Mouse (Mus musculus): Measurements from ENCODE around the gene Nr2e3. TPM values are rescaled to one million over a fixed set of nuclear protein-coding genes. Genes with fewer than 3 reads are reported as not detected.

The Nr2e3 gene
- polyA plus RNA-seq (2017; shearing (Covaris generic)): not detected

DNA sequence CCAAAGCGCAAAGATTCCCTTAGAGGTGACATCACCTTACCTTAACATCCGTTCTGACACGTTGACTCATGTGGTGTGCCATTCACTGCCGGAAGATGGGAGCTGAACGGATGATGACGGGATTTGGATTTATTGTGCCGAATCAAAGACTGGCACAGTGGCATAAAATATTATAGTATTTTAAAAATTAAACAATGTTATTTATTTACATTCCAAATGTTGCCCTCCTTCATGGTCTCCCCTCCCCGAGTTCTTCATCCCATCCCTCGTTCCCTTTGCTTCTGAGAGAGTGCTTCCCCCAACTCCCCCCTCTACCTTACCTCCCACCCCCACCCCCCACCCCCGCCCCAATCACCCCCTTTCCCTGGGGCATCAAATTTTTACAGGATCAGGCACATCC, at the start of gene Nr2e3:
TSS of gene Nr2e3 (minus strand) at position 101 of the 400 bp plus-strand sequence.

Other genes starting within 250 kb of the Nr2e3 start
- 1.4 TPM for gene Senp8, start 209.9 kb downstream of the Nr2e3 start, polyA plus RNA-seq (2017; shearing (Covaris generic))
- 18.8 TPM for gene Myo9a, start 209.8 kb downstream of the Nr2e3 start, polyA plus RNA-seq (2017; shearing (Covaris generic))

All from naive thymus-derived CD4-positive, alpha-beta T cell, adult 5 months (primary cell).